Mouse (Mus musculus) liver, postnatal 0 days (tissue): ENCODE data around the gene Dek.

Source experiments
- CTCF ChIP-seq: sonication (generic); IDR thresholded peaks from 2 replicates; pipeline ENCODE4 v1.5.1; 2016; ENCODE audit warnings: antibody characterized with exemption, low read depth
- EP300 ChIP-seq: IDR thresholded peaks from 2 replicates; pipeline ENCODE4 v1.6.1; 2016; ENCODE audit warnings: antibody characterized with exemption, low read depth, mild to moderate bottlenecking

- TF ChIP-seq CTCF, result peak; percentile 34
- peak; percentile 52; the same call in 1 of the 2 replicates for TF ChIP-seq EP300
These were observed 18.4 kb upstream of the Dek start for GRCm38 (mm10) chr13:47124449-47124848.
